Mouse (Mus musculus): ENCODE data around the gene Slc25a38. TPM values are rescaled to one million over a fixed set of nuclear protein-coding genes. Genes with fewer than 3 reads are reported as not detected.

The Slc25a38 gene
- polyA plus RNA-seq, 1 experiment from 2014 or later = 32.7 TPM

GRCm38 (mm10) chr9:120167826-120168225 is 57.7 kb downstream of the Slc25a38 start:
- peaks cover 2% of the 10 kb centered on the region; the same call in 1 of the 2 replicates for H3K27me3 ChIP-seq
- WGBS = 72% methylated on average over 11 of the region's 11 CpGs
- peaks cover 3% of the 10 kb centered on the region; the same call in 1 of the 2 replicates for H3K9me3 ChIP-seq
- no peak overlapping the region for H3K4me2 ChIP-seq
- H3K36me3 ChIP-seq (replicated peaks) = no peaks in the 10 kb centered on the region
- no peak for ATAC-seq (ENCODE audit: low FRiP score)
- no peak overlapping the region for H3K4me3 ChIP-seq (replicated peaks)
- no peak overlapping the region for H3K9ac ChIP-seq
- H3K4me1 ChIP-seq = no peaks in the 10 kb centered on the region
- no peak overlapping the region for H3K27ac ChIP-seq

GRCm38 (mm10) chr9:120171295-120171694 is 61.1 kb downstream of the Slc25a38 start:
- peaks cover 2% of the 10 kb centered on the region; the same call in 1 of the 2 replicates for H3K27me3 ChIP-seq
- 45% methylated on average over 5 of the region's 5 CpGs for WGBS

More at GRCm38 (mm10) chr9:120171295-120171694, 61.1 kb downstream of the Slc25a38 start:
- H3K9ac ChIP-seq = no peak overlapping the region
- no peaks in the 10 kb centered on the region for H3K4me1 ChIP-seq
- H3K27ac ChIP-seq = no peak overlapping the region
- no peaks in the 10 kb centered on the region for H3K36me3 ChIP-seq (replicated peaks)
- ATAC-seq (ENCODE audit: low FRiP score) = no peak
- no peak overlapping the region for H3K4me2 ChIP-seq
- H3K9me3 ChIP-seq = peaks cover 4% of the 10 kb centered on the region; the same call in 1 of the 2 replicates
- H3K4me3 ChIP-seq (replicated peaks) = no peak overlapping the region

Other genes with a start within 250 kb of the Slc25a38 start
- gene Wdr48, start 215.5 kb upstream of the Slc25a38 start, polyA plus RNA-seq (2016; fragmentation: Nextera tagmentation; extraction: Ambion mirVana) = 77.1 and 87.1 TPM in 2 replicates
- gene Gorasp1, start 172.8 kb upstream of the Slc25a38 start, polyA plus RNA-seq (2016; fragmentation: Nextera tagmentation; extraction: Ambion mirVana) = 23.1 and 27.7 TPM in 2 replicates
- gene Ttc21a, start 172.8 kb upstream of the Slc25a38 start, polyA plus RNA-seq (2016; fragmentation: Nextera tagmentation; extraction: Ambion mirVana) = 0.24 and 0.36 TPM in 2 replicates
- gene Csrnp1, start 125.7 kb upstream of the Slc25a38 start, polyA plus RNA-seq (2016; fragmentation: Nextera tagmentation; extraction: Ambion mirVana) = 1.7 and 2.2 TPM in 2 replicates
- 0.04 TPM in 1 of 2 replicates, not detected in the other for gene Xirp1, start 86.8 kb upstream of the Slc25a38 start, polyA plus RNA-seq (2016; fragmentation: Nextera tagmentation; extraction: Ambion mirVana)
- 5.1 TPM in 2 replicates for gene Cx3cr1, start 40.5 kb upstream of the Slc25a38 start, polyA plus RNA-seq (2016; fragmentation: Nextera tagmentation; extraction: Ambion mirVana)
- not detected in 2 replicates for gene Ccr8, start 18.3 kb upstream of the Slc25a38 start, polyA plus RNA-seq (2016; fragmentation: Nextera tagmentation; extraction: Ambion mirVana)
- gene Rpsa, start 17.3 kb downstream of the Slc25a38 start, polyA plus RNA-seq (2016; fragmentation: Nextera tagmentation; extraction: Ambion mirVana) = 997 and 1,048 TPM in 2 replicates
- gene Mobp, start 39.3 kb downstream of the Slc25a38 start, polyA plus RNA-seq (2016; fragmentation: Nextera tagmentation; extraction: Ambion mirVana) = 1.3 and 1.7 TPM in 2 replicates
- gene Myrip, start 191.1 kb downstream of the Slc25a38 start, polyA plus RNA-seq (2016; fragmentation: Nextera tagmentation; extraction: Ambion mirVana) = 0.78 and 0.96 TPM in 2 replicates